ENCODE assay signal across 10 mouse cellular contexts in the genomic region with DNA sequence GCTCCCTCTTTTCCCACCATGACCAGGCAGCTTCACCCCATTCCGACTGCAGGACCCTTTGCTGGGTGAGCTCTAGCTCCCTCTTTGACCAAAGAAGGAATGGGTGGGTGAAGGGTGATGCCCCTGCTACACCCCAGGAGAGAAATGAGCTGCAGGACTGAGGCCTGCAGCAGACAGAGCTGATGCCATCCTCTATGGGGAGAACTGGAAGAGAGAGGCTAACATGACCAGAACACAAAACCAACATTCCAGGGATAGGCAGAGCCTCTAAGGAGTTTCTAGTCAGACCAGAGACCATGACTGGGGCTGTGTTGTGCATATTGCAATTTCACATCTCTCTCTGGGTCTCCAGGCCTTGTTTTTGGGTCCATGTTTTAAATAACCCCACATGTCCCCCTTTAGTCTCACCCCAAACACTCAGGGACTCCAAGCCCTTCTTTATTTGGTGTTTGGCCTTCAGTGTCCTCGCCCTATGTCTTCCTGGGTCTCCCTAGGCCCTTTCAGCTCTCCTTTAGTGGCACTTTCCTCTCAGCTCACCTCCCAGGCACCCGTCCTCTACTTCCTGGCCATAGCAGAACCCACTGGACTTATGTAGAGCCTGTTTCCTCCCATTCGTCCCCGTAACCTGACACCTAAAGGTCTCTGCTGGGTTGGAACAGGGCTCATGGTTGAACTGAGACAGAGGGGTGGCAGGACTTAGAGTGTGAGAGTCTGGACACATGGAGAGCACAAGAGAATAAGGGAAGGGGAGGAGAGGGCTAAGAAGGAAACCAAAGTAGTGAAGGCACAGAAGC. TPM values are rescaled to one million over a fixed set of nuclear protein-coding genes. Genes with fewer than 3 reads are reported as not detected.
DNase-seq lines count a peak whose midpoint lies in the region; ATAC-seq lines count a peak whose summit lies in the region.
"Had no signal": no experiment of that assay in that cellular context is flagged by ENCODE, and none has a peak within 500 bp of the region (broad histone marks: within the 10 kb centered on the region; RNA-seq: fewer than 3 reads in every experiment).

No protein-coding gene starts in this region.

- no peak overlapping the region for H3K9ac ChIP-seq in liver, embryonic 11.5 days (ENCODE audit: low read depth, low read length)
- H3K9ac ChIP-seq in forebrain, embryonic 12.5 days: peak overlapping the region; percentile 48; the same call in 1 of the 2 replicates
- H3K9ac ChIP-seq in limb, embryonic 13.5 days: peak overlapping the region; percentile 46; the same call in 1 of the 2 replicates
- H3K9ac ChIP-seq in stomach, embryonic 14.5 days (replicated peaks; ENCODE audit: low read depth, low read length): no peak overlapping the region; the same call in 1 of the 2 replicates
- H3K9ac ChIP-seq: liver, embryonic 14.5 days had no signal

- H3K27ac ChIP-seq in liver, embryonic 11.5 days (ENCODE audit: low read depth, low read length): peak overlapping the region; percentile 81
- peak overlapping the region; percentile 99 for H3K27ac ChIP-seq in forebrain, embryonic 12.5 days
- peak overlapping the region; percentile 97 for H3K27ac ChIP-seq in limb, embryonic 13.5 days
- H3K27ac ChIP-seq in stomach, embryonic 14.5 days (ENCODE audit: low read length): peak overlapping the region; percentile 90; the same call in 1 of the 2 replicates
- H3K27ac ChIP-seq: liver, embryonic 14.5 days had no signal

- peaks cover 18% of the 10 kb centered on the region for H3K36me3 ChIP-seq in liver, embryonic 11.5 days (ENCODE audit: control insufficient read depth, insufficient read depth, low read length)
- peaks cover 11% of the 10 kb centered on the region; the same call in 1 of the 2 replicates for H3K36me3 ChIP-seq in forebrain, embryonic 12.5 days (replicated peaks)
- H3K36me3 ChIP-seq in limb, embryonic 13.5 days: peaks cover 25% of the 10 kb centered on the region
- H3K36me3 ChIP-seq in stomach, embryonic 14.5 days (ENCODE audit: control insufficient read depth, insufficient read depth, low read length): peaks cover 22% of the 10 kb centered on the region; the same call in 1 of the 2 replicates

- H3K27me3 ChIP-seq in liver, embryonic 11.5 days (replicated peaks; ENCODE audit: control insufficient read depth, insufficient read depth, low read length): peaks cover 3% of the 10 kb centered on the region
- H3K27me3 ChIP-seq in forebrain, embryonic 12.5 days: no peaks in the 10 kb centered on the region
- no peaks in the 10 kb centered on the region for H3K27me3 ChIP-seq in limb, embryonic 13.5 days
- H3K27me3 ChIP-seq in stomach, embryonic 14.5 days (ENCODE audit: control insufficient read depth, insufficient read depth, low read length): no peaks in the 10 kb centered on the region
- H3K27me3 ChIP-seq: Patski had no signal

- 37% methylated on average over 5 of the region's 5 CpGs for WGBS in liver, embryonic 11.5 days
- WGBS in forebrain, embryonic 12.5 days: 25% methylated on average over 5 of the region's 5 CpGs
- WGBS in limb, embryonic 13.5 days: 16% methylated on average over 5 of the region's 5 CpGs
- 34% methylated on average over 5 of the region's 5 CpGs for WGBS in stomach, embryonic 14.5 days

- H3K9me3 ChIP-seq in liver, embryonic 11.5 days (ENCODE audit: control insufficient read depth, low read length): no peaks in the 10 kb centered on the region
- H3K9me3 ChIP-seq in forebrain, embryonic 12.5 days: no peaks in the 10 kb centered on the region
- no peaks in the 10 kb centered on the region for H3K9me3 ChIP-seq in limb, embryonic 13.5 days
- no peaks in the 10 kb centered on the region for H3K9me3 ChIP-seq in stomach, embryonic 14.5 days (ENCODE audit: control insufficient read depth, low read depth, low read length)

- ATAC-seq in liver, embryonic 11.5 days (replicated peaks; ENCODE audit: low FRiP score): no peak
- no peak for ATAC-seq in forebrain, embryonic 12.5 days (ENCODE audit: low FRiP score)
- no peak for ATAC-seq in limb, embryonic 13.5 days (ENCODE audit: low FRiP score, low read depth)
- ATAC-seq in stomach, embryonic 14.5 days (ENCODE audit: insufficient number of reproducible peaks, insufficient read depth, low FRiP score, low read depth): no peak
- no peak for ATAC-seq in erythroid progenitor cell, adult 5-6 weeks (replicated peaks; ENCODE audit: low FRiP score, poor library complexity, severe bottlenecking)
- ATAC-seq: Patski had no signal

- no peak overlapping the region for H3K4me2 ChIP-seq in liver, embryonic 11.5 days
- H3K4me2 ChIP-seq in forebrain, embryonic 12.5 days: peak overlapping the region; percentile 50; the same call in 1 of the 2 replicates
- H3K4me2 ChIP-seq in limb, embryonic 13.5 days (replicated peaks): peak overlapping the region; percentile 36
- no peak overlapping the region for H3K4me2 ChIP-seq in stomach, embryonic 14.5 days (replicated peaks; ENCODE audit: low read depth, low read length)

- peaks cover 55% of the 10 kb centered on the region for H3K4me1 ChIP-seq in liver, embryonic 11.5 days (replicated peaks; ENCODE audit: control insufficient read depth, insufficient read depth, low read length)
- H3K4me1 ChIP-seq in forebrain, embryonic 12.5 days: peaks cover 92% of the 10 kb centered on the region
- peaks cover 93% of the 10 kb centered on the region for H3K4me1 ChIP-seq in limb, embryonic 13.5 days
- peaks cover 67% of the 10 kb centered on the region for H3K4me1 ChIP-seq in stomach, embryonic 14.5 days (ENCODE audit: control insufficient read depth, insufficient read depth, low read length)

- no peak for DNase-seq in liver, embryonic 11.5 days (ENCODE audit: low spot score)
- no peak for DNase-seq in liver
- DNase-seq in natural killer cell, adult 2 months (ENCODE audit: low spot score in 2 of 2): no peak
- DNase-seq in gastrocnemius, postnatal 36 days: no peak

- no peak overlapping the region for H3K4me3 ChIP-seq in liver, embryonic 11.5 days (ENCODE audit: low read depth, low read length)
- no peak overlapping the region for H3K4me3 ChIP-seq in forebrain, embryonic 12.5 days (replicated peaks)
- H3K4me3 ChIP-seq in limb, embryonic 13.5 days: no peak overlapping the region
- no peak overlapping the region for H3K4me3 ChIP-seq in stomach, embryonic 14.5 days (ENCODE audit: low read depth, low read length)

- intact Hi-C loops in gastrocnemius, postnatal 36 days (cut with DNase I): no loop called here

RNA-seq across cellular contexts. Expression of gene Gpr84, which starts 8.7 kb away (rescaled TPM):
- polyA plus RNA-seq in liver, embryonic 11.5 days (2014; fragmentation: Nextera tagmentation; extraction: Ambion mirVana): 0.49 and 0.78 TPM in 2 replicates
- polyA plus RNA-seq in forebrain, embryonic 12.5 days (2016; fragmentation: Nextera tagmentation; extraction: Ambion mirVana): 0.10 and 0.37 TPM in 2 replicates
- 0.34 and 0.41 TPM in 2 replicates for polyA plus RNA-seq in limb, embryonic 13.5 days (2015; fragmentation: Nextera tagmentation; extraction: Ambion mirVana)
- 0.24 and 0.46 TPM in 2 replicates for polyA plus RNA-seq in stomach, embryonic 14.5 days (2014; fragmentation: Nextera tagmentation; extraction: Ambion mirVana)
- total RNA-seq in gastrocnemius, postnatal 36 days (2021): not detected
- 0.72 TPM in 1 of 2 replicates, not detected in the other for total RNA-seq in erythroid progenitor cell, adult 5-6 weeks (2015; ENCODE audit: low replicate concordance)
- total RNA-seq in erythroid progenitor cell, adult 5-6 weeks (2017; ENCODE audit: low replicate concordance): 3.9 TPM in 1 of 2 replicates, not detected in the other
- polyA plus RNA-seq: Patski had no signal

RNA-seq across cellular contexts. Expression of gene Copz1, which starts 29.2 kb away (rescaled TPM):
- 298 and 328 TPM in 2 replicates for polyA plus RNA-seq in liver, embryonic 11.5 days (2014; fragmentation: Nextera tagmentation; extraction: Ambion mirVana)
- polyA plus RNA-seq in forebrain, embryonic 12.5 days (2016; fragmentation: Nextera tagmentation; extraction: Ambion mirVana): 226 and 228 TPM in 2 replicates
- polyA plus RNA-seq in limb, embryonic 13.5 days (2015; fragmentation: Nextera tagmentation; extraction: Ambion mirVana): 283 TPM in 2 replicates
- 281 and 289 TPM in 2 replicates for polyA plus RNA-seq in stomach, embryonic 14.5 days (2014; fragmentation: Nextera tagmentation; extraction: Ambion mirVana)
- total RNA-seq in gastrocnemius, postnatal 36 days (2021): 10 to 100 TPM; 33.4 to 34.6 TPM
- 158 and 167 TPM in 2 replicates for total RNA-seq in erythroid progenitor cell, adult 5-6 weeks (2015; ENCODE audit: low replicate concordance)
- total RNA-seq in erythroid progenitor cell, adult 5-6 weeks (2017; ENCODE audit: low replicate concordance): 37.6 and 42.4 TPM in 2 replicates

RNA-seq across cellular contexts. Expression of gene Zfp385a, which starts 38.1 kb away (rescaled TPM):
- 23.2 and 24.8 TPM in 2 replicates for polyA plus RNA-seq in liver, embryonic 11.5 days (2014; fragmentation: Nextera tagmentation; extraction: Ambion mirVana)
- polyA plus RNA-seq in forebrain, embryonic 12.5 days (2016; fragmentation: Nextera tagmentation; extraction: Ambion mirVana): 16.1 and 16.8 TPM in 2 replicates
- polyA plus RNA-seq in limb, embryonic 13.5 days (2015; fragmentation: Nextera tagmentation; extraction: Ambion mirVana): 11.7 and 13.1 TPM in 2 replicates
- 11.1 and 11.7 TPM in 2 replicates for polyA plus RNA-seq in stomach, embryonic 14.5 days (2014; fragmentation: Nextera tagmentation; extraction: Ambion mirVana)
- 10 to 100 TPM in 1 of 2 experiments, 1 to 10 TPM in 1; 8.7 to 12.7 TPM for total RNA-seq in gastrocnemius, postnatal 36 days (2021)
- total RNA-seq in erythroid progenitor cell, adult 5-6 weeks (2015; ENCODE audit: low replicate concordance): 4.2 and 6.5 TPM in 2 replicates
- 0.30 and 0.77 TPM in 2 replicates for total RNA-seq in erythroid progenitor cell, adult 5-6 weeks (2017; ENCODE audit: low replicate concordance)

RNA-seq across cellular contexts. Expression of gene Nfe2, which starts 43.5 kb away (rescaled TPM):
- polyA plus RNA-seq in liver, embryonic 11.5 days (2014; fragmentation: Nextera tagmentation; extraction: Ambion mirVana): 94.1 and 108 TPM in 2 replicates
- polyA plus RNA-seq in forebrain, embryonic 12.5 days (2016; fragmentation: Nextera tagmentation; extraction: Ambion mirVana): 2.1 and 3.4 TPM in 2 replicates
- 2.8 and 3.8 TPM in 2 replicates for polyA plus RNA-seq in limb, embryonic 13.5 days (2015; fragmentation: Nextera tagmentation; extraction: Ambion mirVana)
- polyA plus RNA-seq in stomach, embryonic 14.5 days (2014; fragmentation: Nextera tagmentation; extraction: Ambion mirVana): 1.9 and 2.0 TPM in 2 replicates
- total RNA-seq in gastrocnemius, postnatal 36 days (2021): not detected
- 368 and 436 TPM in 2 replicates for total RNA-seq in erythroid progenitor cell, adult 5-6 weeks (2015; ENCODE audit: low replicate concordance)
- total RNA-seq in erythroid progenitor cell, adult 5-6 weeks (2017; ENCODE audit: low replicate concordance): 353 and 370 TPM in 2 replicates
- polyA plus RNA-seq: Patski had no signal

Comparison
In these comparisons a context has a peak if more than half of its experiments do, and no peak if none do; other contexts are left out.
1. H3K4me2 ChIP-seq: peak in forebrain, embryonic 12.5 days (single experiment) and limb, embryonic 13.5 days (single experiment); none in liver, embryonic 11.5 days (single experiment) and stomach, embryonic 14.5 days (single experiment).
2. H3K9ac ChIP-seq: peak in forebrain, embryonic 12.5 days (single experiment) and limb, embryonic 13.5 days (single experiment); none in liver, embryonic 11.5 days (single experiment) and stomach, embryonic 14.5 days (single experiment).
3. Peak in every context shown above with its lines, with median percentiles within 50 percentile points of each other: H3K27ac ChIP-seq.